Mouse (Mus musculus) telencephalon, adult 2 months (tissue): ENCODE measurements at regions not wholly inside any gene's neighbourhood (a gene's known extent, or its start where the extent isn't known, plus 50 kb on each side); places are given as distances from the start of the nearest gene placed in this dataset.

Experiments
- DNase-seq: peaks from one replicate; pipeline ENCODE4 v3.0.0-alpha.2; 2011; ENCODE audit warnings: low read depth, low spot score

DNA sequence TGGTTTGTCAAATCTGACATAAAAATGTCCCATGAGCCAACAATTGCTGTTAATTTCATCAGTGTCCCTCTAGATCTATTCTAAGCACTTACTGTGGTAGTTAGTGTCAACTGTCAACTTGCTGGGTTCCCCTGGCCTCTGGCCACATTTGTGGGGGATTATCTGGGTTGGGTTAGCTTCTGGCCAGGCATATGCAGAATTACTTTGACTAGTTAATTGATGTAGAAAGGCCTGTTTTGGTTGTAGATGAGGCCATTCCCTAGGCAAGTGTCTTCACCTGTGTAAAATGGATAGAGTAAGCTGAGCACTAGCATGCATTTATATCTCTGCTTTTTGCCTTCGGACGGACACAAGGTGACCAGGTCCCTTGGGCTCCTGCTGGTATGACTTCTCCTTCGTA, 283.9 kb downstream of the 1810013L24Rik start:
- DNase-seq = no peak

DNA sequence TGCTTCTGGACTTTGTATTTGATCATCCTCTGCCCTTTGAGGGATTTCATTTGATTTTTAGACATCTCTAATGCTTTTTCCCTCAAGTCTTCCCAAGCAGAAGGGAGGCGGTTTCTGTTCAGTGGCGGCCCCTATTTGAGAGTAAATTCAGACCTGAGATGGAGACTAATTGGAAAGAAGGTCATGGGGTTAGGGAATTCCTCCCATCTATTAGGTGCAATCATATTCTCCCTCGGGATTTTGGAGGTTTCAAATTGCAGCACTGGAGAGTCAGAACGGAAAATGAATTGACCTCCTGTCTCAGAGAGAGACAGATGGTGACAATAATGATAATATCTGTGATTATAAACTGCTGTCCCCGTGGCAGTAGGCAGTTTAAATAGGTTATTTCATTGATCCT, 285.6 kb downstream of the 1810013L24Rik start:
- no peak for DNase-seq

DNA sequence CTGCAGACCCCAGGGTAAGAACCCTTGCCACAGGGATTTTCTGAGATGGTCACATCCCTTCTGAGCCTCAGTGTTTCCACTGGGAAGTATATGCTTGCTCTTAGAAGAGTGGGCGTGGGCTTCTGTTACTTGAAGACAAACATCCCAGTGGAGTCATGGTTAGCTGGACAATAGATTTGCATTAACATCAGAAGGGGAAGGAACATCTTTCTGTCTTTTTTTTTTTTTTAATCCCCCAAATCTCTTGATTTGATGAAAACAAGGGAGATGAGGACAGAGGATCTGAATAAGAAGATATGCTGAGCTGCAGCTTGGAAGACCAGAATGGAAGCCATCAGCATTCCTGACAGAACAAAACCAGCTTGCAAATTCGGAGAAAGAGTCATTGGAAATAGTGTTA, 291.7 kb downstream of the 1810013L24Rik start:
- no peak for DNase-seq

DNA sequence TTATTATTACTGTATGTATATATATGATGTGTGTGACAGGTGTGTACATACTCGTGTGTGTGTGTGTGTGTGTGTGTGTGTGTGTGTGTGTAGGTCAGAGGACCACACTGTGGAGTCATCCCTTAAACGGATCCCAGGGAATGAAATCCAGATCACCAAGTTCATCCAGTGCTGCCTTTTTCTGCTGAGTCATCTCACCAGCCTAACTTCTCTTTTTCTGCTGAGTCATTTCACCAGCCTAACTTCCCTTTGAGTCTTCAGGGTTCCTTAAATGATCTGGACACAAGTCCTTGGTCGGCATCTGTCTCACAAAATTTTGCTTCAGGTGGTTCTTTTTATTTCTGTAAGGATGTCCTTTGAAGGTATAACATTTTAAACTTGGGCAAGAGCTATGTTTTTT, 302.2 kb downstream of the 1810013L24Rik start:
- no peak for DNase-seq

DNA sequence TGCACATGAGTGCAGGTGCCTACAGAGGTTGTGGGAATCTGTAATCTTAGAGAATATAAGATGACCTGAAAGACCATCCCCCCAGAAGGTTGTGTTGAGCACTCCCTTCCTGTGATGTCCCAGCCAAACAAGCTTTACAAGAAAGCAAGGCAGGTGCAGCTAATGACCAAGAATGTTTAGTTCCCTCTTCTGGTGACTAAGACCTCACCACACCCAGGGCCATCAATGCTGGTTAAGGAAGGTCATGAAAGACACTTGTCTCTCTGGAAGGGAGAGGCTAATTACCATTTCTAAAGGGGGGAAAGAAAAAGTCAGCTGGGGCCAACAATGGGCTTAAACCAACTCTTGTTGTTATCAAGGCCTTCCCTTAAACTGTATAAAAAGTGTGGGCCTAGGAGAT, 302.9 kb downstream of the 1810013L24Rik start:
- DNase-seq = no peak

DNA sequence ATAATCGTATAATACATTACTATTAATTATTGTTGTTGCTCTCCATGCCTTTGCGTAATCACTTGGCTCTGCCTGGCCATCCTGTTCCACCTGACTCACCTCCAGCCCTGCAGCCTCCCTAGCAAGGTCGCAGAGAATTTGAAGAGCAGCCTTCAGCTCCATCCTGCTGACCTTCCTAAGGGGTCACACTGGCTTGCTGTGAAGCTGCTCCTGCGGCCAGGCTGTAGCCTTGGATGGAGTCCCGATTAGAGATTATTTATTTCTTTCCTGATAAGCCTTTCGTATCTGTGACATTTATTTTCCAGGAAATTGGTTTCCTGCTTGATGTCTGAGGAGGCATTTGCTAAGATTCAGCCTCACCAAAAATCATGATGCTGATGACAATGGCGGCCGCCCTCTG, 305.5 kb downstream of the 1810013L24Rik start:
- no peak for DNase-seq

DNA sequence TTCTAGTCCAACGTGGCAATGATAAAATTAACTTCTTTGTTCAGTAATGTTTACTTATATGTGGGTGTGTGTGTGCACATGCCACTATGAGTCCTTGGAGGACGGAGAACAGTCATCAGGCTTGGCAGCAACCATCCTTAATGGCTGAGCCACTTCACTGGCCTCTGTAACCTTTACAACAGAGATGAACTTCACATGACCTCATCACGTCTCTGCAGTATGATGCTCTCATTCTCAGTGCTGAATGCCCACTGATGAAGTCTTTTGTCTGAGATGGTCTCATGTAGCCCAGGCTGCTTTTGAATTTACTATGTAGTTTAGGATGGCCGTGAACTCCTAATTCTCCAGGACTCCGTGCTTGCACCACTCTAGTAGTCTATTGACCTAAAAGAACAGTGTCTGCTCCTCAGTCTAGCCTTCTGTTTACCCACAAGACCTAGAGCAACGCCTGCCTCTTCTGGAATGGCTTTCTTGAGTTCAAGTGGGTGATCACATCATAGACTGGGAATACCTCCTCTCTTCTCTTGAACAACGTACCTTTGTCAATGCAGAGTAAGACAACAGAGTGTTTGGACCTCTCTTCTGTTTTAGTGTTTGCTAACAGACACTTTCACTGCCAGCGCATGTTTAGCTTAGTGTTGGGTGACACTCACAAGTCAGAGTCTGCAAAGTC, 308.8 kb downstream of the 1810013L24Rik start:
- DNase-seq = no peak

DNA sequence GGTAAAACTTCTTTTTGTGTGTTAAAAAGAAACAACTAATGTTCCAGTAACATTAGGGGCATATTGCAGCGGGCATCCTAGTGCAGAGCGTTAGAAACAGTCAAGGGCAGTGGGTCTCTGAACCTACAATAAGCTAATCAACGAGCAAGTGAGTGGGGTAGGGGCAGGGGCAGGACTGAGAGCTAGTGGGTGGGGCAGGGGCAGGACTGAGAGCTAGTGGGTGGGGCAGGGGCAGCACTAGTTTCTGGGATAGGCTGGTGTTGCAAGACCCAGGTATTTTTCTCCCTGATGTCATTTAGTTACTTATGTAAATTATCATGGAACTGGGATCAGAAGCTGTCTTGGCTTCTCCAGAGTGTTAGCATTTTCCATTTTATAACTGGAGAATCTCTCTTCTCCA, 309.5 kb downstream of the 1810013L24Rik start:
- no peak for DNase-seq

DNA sequence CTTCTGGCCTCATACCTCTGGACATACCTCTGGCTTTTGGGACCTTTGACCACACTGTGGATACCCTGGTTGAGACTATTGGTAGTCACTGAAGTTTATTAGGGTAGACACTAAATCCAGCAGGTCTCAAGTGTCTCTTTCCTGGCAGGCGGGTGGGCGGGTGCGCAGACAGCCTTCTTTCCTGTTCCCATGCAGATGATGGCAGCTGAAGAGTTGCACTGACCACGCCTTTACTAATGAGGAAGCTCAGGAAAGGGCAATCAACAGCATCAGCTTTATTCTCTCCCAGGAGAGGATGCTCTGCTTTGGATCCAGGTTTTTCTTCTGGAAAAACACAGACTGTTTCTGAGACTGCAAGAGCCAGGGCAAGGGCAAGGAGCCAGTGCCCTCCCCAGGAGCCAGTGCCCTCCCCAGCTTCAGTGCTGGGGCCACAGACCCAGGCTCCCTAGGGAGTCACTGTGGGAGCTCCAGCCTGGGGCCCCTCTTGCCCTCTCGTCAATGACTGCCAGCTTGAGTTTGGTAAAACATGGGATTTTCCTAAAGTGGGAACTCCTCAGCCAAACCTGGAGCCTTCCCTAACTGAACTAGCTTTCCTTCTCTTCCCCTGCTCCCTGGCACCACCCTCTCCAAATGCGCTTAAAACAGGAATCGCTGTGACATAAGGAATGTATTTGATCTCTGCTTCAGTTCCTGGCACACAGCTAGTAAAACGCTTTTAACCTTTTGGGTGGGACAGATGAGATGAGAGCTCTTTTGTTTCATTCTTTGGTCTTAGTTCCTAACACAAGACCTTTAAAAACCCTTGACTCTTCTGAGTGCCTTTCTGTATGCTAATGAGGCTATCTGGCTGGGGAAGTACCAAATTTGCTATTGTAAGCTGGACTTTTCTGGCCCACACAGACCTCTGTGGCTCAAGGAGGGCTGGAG, 319.6 kb downstream of the 1810013L24Rik start:
- DNase-seq = no peak

DNA sequence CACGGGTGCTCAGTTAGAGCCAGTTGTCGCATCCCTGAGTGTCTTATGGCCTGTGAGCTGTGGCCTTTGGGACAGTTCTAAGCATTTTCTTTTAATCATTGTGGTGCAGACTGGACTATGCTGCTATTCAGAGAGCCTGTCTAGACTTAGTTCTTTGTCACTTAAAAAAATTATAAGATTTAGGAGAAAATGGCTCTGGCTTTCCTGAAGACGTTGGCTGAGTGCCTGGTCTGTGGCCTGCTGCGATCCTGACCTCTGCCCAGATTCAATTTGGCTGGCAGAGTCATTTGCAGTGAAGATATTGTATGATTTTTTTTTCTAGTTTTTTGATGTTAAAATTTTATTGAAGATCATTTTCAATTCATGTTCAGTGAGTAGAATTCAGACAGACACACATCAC, 322.0 kb downstream of the 1810013L24Rik start:
- DNase-seq = no peak

DNA sequence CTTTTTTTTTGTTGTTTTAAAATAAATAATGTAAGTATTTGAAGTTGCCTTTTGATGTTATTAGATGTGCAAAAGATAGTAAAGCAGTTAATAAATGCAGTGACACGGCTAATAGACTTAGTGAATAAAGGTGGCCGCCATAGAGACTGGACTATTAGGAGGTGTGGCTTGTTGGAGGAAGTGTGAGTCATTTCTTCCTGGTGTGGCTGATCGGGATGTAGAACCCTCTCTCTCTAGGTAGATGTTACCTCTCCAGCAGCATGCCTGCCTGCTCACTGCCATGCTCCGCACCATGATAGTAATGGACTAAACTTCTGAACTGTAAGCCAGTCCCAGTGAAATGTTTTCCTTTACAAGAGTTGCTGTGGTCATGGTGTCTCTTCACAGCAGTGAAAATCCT, 323.6 kb downstream of the 1810013L24Rik start:
- no peak for DNase-seq

DNA sequence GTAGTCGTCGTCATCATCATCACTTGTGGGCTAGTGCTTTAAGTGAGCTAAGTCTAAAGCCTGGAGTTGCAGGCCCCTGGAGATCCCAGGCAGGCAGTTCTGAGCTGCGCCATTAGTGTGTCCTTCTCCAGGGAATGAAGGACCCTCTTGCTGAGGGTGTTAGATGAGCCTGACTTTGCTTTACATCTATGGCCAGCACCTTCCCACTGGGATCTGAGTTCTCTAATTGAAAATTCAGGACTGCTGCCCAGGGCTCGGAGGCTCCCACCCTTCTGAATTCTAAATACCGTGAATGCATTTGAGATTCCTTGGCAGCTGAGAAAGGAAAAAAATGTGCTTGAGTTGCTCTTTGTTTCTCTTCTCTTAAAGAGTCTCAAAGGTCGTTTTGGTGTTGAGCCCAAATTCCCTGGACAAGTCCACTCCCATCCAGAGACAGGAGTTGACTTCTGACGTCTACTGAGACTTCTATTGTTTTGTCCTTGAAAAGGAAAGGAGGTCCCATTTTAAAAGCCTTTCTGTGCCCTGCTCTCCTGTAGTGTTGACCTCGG, 335.9 kb downstream of the 1810013L24Rik start:
- no peak for DNase-seq

DNA sequence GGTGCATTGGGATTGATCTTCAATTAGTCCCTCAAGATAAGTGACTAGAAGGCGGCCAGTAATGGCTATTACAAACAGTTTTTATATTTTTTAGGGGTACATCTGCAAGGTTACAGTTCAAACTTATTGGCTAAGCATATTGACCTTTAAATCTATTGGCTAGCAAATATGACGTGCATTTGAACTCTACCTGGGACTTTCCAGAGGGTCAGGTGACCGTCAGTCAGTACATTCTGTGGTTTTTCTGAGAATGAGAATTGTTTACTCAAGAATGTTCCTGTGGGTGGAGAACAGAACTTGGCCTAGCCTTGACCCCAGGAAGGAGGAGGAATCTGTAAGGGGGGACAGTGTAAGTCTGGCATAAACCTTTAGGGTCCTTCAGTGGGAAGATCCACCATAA, 346.5 kb downstream of the 1810013L24Rik start:
- DNase-seq = no peak

DNA sequence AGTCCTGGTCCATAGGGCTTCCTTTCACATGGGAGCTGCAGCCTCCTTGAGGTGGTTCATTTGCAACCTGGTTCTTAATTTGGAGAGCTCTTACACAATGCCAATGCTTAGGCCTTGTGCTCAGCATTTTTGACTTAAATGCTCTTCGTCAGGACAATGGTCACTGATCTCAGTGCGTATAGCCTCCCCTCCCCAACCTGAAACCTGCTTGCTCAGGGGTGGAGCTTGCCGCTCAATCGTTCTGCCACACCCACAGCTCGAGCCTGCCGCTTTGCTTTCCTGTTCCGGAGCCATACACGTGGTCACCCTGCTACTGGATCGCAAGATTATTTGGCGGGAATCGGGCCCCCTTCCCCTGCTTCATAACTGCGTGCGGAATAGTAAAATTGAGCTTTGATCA, 365.9 kb downstream of the 1810013L24Rik start:
- no peak for DNase-seq

DNA sequence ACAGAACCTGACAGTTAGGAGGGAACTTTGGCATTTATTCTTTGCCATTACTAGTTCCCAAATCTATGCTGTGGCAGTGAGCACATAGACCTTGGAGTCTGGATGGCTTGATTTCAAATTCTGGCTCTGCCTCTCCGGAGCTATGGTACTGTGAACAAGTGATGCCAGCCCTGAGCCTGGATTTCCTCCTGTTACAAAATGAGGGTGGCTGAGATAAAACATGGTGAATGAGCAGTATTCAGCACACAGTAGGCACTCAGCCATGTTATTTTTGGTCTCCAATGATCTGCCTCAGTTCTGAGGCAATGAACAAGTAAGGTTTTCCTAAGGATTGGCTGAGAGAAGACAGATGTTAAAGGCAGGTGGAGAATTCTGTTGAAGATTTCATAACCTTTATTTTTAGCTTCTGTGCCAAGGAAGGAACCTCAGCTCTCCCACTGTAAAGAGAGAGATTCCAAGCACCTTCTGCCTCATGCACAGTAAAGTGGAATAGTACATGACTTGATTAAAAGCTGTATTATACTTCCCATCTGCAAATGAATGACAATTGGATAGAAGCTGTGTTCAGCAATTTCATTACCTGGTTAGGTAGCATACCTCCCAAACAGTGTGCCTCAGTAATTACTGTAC, 369.1 kb downstream of the 1810013L24Rik start:
- DNase-seq = peak; percentile 78

DNA sequence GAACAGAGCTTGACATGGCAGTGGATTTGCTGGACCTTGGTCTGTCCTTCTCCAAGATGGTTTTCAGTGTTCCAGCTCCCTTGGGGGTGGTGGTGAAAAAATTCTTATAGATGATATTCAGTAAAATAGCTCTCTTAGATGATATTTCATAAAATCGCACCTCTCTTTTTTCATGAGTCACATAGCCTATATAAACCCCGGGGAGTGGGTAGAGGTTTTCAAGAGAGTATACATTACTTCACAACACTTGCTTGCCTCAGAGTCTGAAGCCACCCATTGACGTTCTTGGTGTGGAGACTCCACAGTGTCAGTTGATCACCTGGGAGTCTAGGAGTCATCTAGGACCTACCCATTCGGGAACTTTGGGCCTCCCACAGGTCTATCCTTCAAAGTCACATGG, 378.7 kb downstream of the 1810013L24Rik start:
- DNase-seq = no peak

DNA sequence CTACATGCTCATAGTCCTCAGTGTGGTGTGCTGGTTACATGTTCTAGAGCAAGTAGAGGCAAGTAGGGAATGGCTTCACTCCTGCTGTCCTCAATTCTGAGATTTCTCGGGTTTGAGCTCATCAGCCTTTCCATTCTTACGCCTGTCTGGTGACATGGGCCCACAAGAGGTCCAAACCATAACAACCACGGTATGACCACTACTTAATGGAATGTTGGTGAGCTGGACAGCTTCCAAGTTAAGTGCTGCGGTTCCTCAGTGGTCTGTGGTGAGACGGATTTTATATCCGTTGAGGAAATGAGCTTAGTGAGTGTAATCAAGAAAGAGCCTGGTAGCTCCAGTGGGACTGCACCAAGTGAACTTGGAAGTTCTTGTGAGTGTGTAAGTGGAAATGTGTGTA, 381.6 kb downstream of the 1810013L24Rik start:
- no peak for DNase-seq

DNA sequence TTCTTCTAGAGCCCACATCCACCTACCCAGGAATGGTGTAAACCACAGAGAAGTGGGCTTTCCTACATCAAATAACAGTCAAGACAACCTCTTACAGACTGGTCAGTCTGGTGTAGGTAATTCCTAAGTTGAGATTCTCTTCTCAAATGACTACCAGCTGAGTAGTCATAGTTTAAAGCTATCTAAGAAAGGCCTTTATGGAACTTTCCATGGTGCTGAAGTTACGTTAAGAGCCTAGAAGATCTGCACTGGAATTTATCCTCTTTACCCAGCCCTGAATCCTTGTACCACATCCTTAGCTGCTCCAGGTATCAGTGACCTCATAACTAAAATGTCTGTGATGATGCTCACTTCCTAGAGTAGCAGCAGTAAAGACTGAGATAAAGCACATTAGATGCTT, 385.2 kb downstream of the 1810013L24Rik start:
- no peak for DNase-seq

DNA sequence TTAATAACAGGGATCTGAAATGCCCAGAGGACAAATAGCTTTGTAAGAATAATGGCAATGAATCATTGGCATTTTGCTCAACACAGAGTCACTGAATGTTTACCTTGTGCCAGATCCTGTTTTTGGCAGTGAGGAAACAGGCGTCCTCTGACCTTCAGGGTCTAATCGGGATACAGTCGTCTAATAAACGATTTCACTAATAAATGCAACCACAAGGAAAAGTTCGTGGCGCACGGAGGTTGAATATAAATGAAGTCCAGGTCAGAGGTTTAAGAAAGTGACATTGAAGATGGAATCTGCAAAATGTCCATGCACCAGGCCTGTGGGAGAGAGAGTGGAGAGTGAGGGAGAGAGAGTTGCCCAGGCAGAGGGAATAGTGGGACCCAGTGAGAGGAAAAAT, 387.5 kb downstream of the 1810013L24Rik start:
- DNase-seq = no peak

DNA sequence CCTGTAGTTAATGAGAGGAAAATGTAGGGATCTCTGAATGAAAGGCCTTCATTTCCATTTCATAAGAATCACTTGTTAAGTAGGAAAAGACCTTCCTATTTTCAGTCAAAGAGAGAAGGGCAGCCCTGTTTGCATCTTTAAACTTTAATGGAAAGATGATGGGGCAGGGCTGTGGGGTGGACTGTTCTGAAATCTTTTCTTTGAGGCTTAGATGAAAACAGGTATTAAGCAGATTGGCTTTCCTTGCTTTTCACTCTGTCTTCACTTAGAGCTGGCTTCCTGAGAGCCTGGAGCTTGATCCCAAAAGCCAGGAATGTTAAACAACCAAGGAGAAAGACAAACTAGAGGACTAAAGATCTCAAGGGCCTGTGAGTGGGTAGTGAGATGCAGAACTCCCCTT, 400.3 kb downstream of the 1810013L24Rik start:
- no peak for DNase-seq

DNA sequence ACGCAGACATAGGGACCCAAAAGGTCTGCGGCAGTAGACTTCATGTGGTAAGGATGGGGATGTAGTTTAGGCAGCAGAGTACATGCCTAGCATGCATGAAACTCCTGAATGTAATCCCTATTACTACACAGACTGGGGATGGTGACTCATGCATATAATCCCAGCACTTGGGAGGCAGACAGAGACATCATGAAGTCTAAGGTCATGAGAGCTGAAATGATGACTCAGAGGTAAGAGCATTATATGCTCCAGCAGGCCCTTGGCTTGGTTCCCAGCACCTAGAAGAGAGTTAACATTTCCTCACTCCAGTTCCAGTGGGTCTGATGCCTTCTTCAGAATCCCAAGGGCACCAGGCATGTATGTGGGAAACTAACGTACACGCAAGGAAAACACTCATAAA, 412.2 kb downstream of the 1810013L24Rik start:
- DNase-seq = no peak

DNA sequence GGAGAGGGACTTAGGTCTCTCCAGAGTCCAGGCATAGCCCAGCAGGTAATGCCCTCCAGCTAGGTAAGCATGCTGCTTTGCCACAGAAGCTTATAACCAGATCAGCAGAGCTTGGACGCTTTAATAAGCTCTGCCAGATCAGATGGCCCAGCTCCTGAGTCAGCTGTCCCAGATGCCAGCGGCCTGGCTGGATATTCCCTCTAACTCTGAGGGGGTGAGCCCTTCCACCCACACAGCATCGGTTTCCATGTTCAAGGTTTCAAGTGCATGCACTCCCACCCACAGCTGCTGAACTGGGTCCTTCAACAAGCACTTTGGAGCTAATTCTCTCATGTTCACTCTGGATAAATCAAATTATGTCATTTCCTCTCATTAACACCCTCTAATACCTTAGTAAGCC, 417.3 kb downstream of the 1810013L24Rik start:
- DNase-seq = no peak
